Mouse (Mus musculus) liver, embryonic 12.5 days (tissue): ENCODE data around the gene Gm21680. TPM values are rescaled to one million over a fixed set of nuclear protein-coding genes. Genes with fewer than 3 reads are reported as not detected.

Source experiments
- polyA plus RNA-seq: library from polyadenylated mRNA; unstranded; fragments of >200 nt; fragmentation: Nextera tagmentation; extraction: Ambion mirVana; gene quantifications from 2 replicates; pipeline ENCODE4 v1.2.1, GENCODE M21; 2016

Gene Gm21680
- polyA plus RNA-seq, 1 experiment from 2014 or later = not detected

Other genes with a start within 250 kb of the Gm21680 start
- gene Actr3b, start 212.7 kb downstream of the Gm21680 start, polyA plus RNA-seq = 0.91 and 1.0 TPM in 2 replicates
- not detected in 2 replicates for gene Gm21663, start 30.3 kb downstream of the Gm21680 start, polyA plus RNA-seq
- not detected in 2 replicates for gene Gm21671, start 18.2 kb downstream of the Gm21680 start, polyA plus RNA-seq
- 0.06 TPM in 1 of 2 replicates, not detected in the other for gene Gm21698, start 16.0 kb upstream of the Gm21680 start, polyA plus RNA-seq
- gene Gm1979, start 32.1 kb upstream of the Gm21680 start, polyA plus RNA-seq = not detected in 2 replicates
- gene Gm5862, start 50.3 kb upstream of the Gm21680 start, polyA plus RNA-seq = not detected in 2 replicates
- gene Speer4a, start 66.9 kb upstream of the Gm21680 start, polyA plus RNA-seq = 0.06 TPM in 1 of 2 replicates, not detected in the other
- gene Gm7347, start 85.9 kb upstream of the Gm21680 start, polyA plus RNA-seq = not detected in 2 replicates
- gene Gm10471, start 116.6 kb upstream of the Gm21680 start, polyA plus RNA-seq = not detected in 2 replicates
- gene 5031410I06Rik, start 132.7 kb upstream of the Gm21680 start, polyA plus RNA-seq = 0.06 TPM in 1 of 2 replicates, not detected in the other
- gene Gm10220, start 148.8 kb upstream of the Gm21680 start, polyA plus RNA-seq = not detected in 2 replicates